Mouse (Mus musculus) liver, embryonic 11.5 days (tissue): ENCODE measurements at regions not wholly inside any gene's neighbourhood (a gene's known extent, or its start where the extent isn't known, plus 50 kb on each side); places are given as distances from the start of the nearest gene placed in this dataset.

Source experiments
- ATAC-seq: fragments of 200-750 bp; cut with Nextera tagmentation; replicated peaks from 2 replicates; pipeline ENCODE4 v1.8.0; 2017; ENCODE audit warnings: moderate number of reproducible peaks, mild to moderate bottlenecking, moderate TSS enrichment, moderate library complexity; ENCODE audit not compliant: low FRiP score
- DNase-seq: peaks from one replicate; pipeline ENCODE4 v3.0.0-alpha.2; 2017; ENCODE audit warnings: low spot score
- H3K27ac ChIP-seq: fragments of 300-500 bp; sonication (generic); 2 replicates; pipeline ENCODE4 v1.5.1; 2014; ENCODE audit warnings: mild to moderate bottlenecking, low read depth, low read length, control low read depth
- H3K27me3 ChIP-seq: fragments of 300-500 bp; sonication (generic); replicated peaks from 2 replicates; pipeline ENCODE4 v1.6.1; 2014; ENCODE audit warnings: low read length, mixed read lengths; ENCODE audit not compliant: control insufficient read depth, insufficient read depth
- H3K36me3 ChIP-seq: fragments of 300-500 bp; sonication (generic); 2 replicates; pipeline ENCODE4 v1.6.1; 2014; ENCODE audit warnings: mild to moderate bottlenecking, low read length, moderate library complexity, mixed read lengths; ENCODE audit not compliant: control insufficient read depth, insufficient read depth
- H3K4me1 ChIP-seq: fragments of 300-500 bp; sonication (generic); replicated peaks from 2 replicates; pipeline ENCODE4 v1.6.1; 2014; ENCODE audit warnings: low read length, mixed read lengths; ENCODE audit not compliant: control insufficient read depth, insufficient read depth
- H3K4me2 ChIP-seq: fragments of 300-500 bp; sonication (generic); 2 replicates; pipeline ENCODE4 v1.6.1; 2014; ENCODE audit warnings: mild to moderate bottlenecking, control low read depth, moderate library complexity
- H3K4me3 ChIP-seq: fragments of 300-500 bp; sonication (generic); 2 replicates; pipeline ENCODE4 v1.5.1; 2014; ENCODE audit warnings: low read depth, low read length, control low read depth
- H3K9ac ChIP-seq: fragments of 300-500 bp; sonication (generic); 2 replicates; pipeline ENCODE4 v1.6.1; 2014; ENCODE audit warnings: low read depth, low read length, control low read depth
- H3K9me3 ChIP-seq: fragments of 300-500 bp; sonication (generic); 2 replicates; pipeline ENCODE4 v1.6.1; 2016; ENCODE audit warnings: low read length, inconsistent platforms, mixed read lengths; ENCODE audit not compliant: control insufficient read depth
- WGBS: fragments of 180-500 bp; shearing (Covaris S2); extraction: QIAGEN DNeasy Blood & Tissue Kit; methylation state at CpG from one replicate; pipeline ENCODE4 v1.1.7; 2014; 5-methylcytosine and 5-hydroxymethylcytosine counted together

DNA sequence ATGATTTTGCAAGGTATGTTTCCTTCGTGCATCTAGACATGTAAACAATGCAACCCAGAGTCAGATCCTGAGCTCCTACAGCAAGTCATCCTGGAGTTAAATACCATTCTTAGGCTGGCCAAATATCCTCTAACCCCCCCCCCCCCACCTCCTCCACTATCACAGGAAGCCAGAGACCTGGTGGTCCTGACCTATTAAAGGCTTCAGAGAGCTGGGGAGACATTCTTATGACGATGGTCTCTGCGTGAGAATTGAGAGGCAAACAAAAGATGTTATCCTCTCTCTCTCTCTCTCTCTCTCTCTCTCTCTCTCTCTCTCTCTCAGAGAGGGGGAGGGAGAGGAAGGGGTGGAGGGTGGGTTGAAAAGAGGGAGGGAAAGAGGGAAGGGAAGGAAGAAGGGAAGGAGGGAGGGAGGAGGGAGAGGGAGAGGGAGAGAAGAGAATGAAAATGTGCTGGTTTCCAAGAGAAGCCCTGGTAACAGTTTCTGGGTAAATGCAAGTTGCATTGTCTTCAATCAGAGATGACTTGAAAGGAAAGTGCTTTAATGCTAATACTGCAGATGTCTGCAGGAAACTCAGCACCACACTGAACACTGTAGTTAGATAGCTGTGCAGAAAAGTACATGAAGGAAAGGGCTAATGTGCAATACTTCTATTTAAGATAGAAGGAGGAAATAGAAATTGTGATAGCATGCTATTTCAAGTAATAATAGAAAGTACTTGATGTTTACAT, 125.3 kb downstream of the Tmem38b start:
- Histone ChIP-seq H3K4me2 (no peak overlapping the region), H3K27me3 (no peaks in the 10 kb centered on the region), H3K4me1 (no peaks in the 10 kb centered on the region), H3K4me3 (no peak overlapping the region), H3K27ac (no peak overlapping the region), H3K9me3 (no peaks in the 10 kb centered on the region), H3K36me3 (no peaks in the 10 kb centered on the region), H3K9ac (no peak overlapping the region)
- no peak for ATAC-seq
- DNase-seq: no peak
- 25% methylated on average over 3 of the region's 3 CpGs for whole genome bisulfite sequencing

DNA sequence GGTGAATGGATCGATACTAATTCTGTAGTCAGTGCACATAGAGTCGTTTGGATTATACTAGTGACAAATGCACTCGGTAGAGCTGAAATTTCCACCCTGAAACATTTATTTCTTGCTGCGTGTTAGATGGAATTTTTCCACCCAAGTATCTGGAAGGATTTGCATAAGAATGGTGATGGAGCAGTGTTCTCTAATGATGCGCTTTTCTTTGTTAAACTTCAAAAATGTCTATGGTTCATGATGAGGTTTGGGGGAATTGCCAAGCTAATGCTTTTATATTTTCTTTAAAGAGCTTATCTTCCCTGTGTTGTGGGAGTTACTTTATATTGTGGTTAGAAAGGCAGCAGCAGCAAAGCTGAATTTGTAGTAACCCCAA, 125.9 kb downstream of the Tmem38b start:
- Histone ChIP-seq H3K4me3 (no peak overlapping the region), H3K9me3 (no peaks in the 10 kb centered on the region), H3K4me1 (no peaks in the 10 kb centered on the region), H3K4me2 (no peak overlapping the region), H3K9ac (no peak overlapping the region), H3K27me3 (no peaks in the 10 kb centered on the region), H3K27ac (no peak overlapping the region), H3K36me3 (no peaks in the 10 kb centered on the region)
- 74% methylated on average over 5 of the region's 5 CpGs for WGBS
- DNase-seq (no peak), ATAC-seq (no peak)

DNA sequence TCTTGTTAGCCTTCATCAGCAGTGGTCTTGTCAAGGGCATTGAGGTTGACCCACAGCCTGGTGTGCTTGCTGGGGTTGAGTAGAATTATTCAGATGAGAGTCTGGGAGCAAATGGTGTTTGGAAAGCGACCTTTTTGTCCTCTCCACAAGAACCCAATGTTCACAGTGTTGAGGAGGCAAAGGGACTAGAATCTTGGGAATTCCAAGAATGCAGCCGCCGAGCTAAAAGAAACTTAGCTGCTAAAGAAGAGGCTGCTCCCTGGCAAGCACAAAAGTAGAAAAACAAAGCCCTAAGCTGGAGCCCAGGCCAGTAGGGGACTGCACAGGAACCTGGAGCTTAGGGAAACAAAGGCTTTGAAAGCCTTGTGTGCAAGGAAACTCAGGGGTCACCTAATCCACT, 126.4 kb downstream of the Tmem38b start:
- ATAC-seq: no peak
- H3K4me3 ChIP-seq: no peak overlapping the region
- no peaks in the 10 kb centered on the region for H3K27me3 ChIP-seq
- H3K27ac ChIP-seq: no peak overlapping the region
- H3K36me3 ChIP-seq: no peaks in the 10 kb centered on the region
- no peaks in the 10 kb centered on the region for H3K4me1 ChIP-seq
- 15% methylated on average over 3 of the region's 3 CpGs for WGBS
- H3K4me2 ChIP-seq: no peak overlapping the region
- H3K9ac ChIP-seq: no peak overlapping the region
- no peaks in the 10 kb centered on the region for H3K9me3 ChIP-seq
- no peak for DNase-seq

DNA sequence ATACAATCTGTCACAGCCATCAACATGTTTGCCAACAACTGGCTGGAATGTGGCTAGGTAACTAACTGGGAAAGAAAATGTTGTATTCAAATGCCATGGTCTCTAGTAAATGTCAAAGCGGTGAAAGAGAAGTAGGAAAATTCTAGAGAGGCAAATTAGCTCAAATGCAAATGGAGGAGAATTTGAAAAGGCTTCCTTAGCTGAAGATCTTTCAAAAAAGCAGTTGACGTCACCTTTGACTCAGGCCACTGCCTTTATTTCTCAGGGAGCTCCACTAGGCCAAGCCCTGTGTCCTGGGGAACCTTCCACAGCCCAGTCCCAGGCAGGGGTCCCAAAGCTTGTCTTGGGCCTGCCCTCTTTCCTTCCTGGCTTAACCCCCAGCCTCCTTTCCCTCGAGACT, 136.6 kb downstream of the Tmem38b start:
- Histone ChIP-seq H3K27me3 (no peaks in the 10 kb centered on the region), H3K4me2 (no peak overlapping the region), H3K36me3 (no peaks in the 10 kb centered on the region), H3K9me3 (no peaks in the 10 kb centered on the region), H3K9ac (no peak overlapping the region), H3K4me1 (no peaks in the 10 kb centered on the region), H3K4me3 (no peak overlapping the region), H3K27ac (no peak overlapping the region)
- ATAC-seq: no peak
- DNase-seq: no peak
- WGBS: 61% methylated on average over 3 of the region's 3 CpGs

DNA sequence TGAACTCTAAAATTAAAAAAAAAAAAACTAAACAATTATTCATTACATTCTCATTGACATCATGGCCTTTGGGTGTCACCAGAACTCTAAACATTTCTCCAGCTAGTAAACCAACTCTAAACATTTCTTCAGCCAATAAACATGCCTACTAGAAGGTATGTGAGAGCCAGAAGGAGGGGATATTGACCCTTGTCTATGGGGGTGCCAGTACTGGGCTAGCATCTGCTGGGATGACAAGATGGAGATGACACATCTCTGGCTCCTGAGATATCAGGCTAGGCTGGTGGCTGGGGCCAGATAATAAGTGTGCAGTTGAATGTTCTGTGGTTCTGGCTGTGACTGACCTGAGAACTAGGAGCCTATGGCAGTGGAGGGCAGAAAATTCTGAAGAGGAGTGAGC, 144.6 kb downstream of the Tmem38b start:
- DNase-seq (no peak), ATAC-seq (no peak)
- Histone ChIP-seq H3K4me1 (no peaks in the 10 kb centered on the region), H3K4me3 (no peak overlapping the region), H3K27ac (no peak overlapping the region), H3K36me3 (no peaks in the 10 kb centered on the region), H3K9ac (no peak overlapping the region), H3K9me3 (no peaks in the 10 kb centered on the region), H3K27me3 (no peaks in the 10 kb centered on the region), H3K4me2 (no peak overlapping the region)

DNA sequence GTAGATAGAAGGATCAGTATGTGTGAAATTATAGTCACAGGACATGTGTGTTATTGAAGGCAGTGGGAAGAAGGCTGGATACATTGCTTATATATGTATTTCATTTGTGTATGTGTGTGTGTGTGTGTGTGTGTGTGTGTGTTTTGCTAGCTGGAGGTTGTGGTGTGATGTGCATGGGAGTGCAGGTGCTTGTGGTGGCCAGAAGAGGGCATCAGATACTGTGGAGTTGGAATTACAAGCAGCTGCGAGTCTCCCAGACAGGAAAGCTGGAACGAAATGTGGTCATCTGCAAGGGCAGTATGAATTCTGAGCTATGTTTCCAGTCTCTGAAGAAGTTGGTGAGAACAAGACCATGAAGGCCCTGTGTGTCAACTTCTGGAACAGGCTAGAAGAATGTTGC, 145.1 kb downstream of the Tmem38b start:
- Histone ChIP-seq H3K27ac (no peak overlapping the region), H3K4me2 (no peak overlapping the region), H3K9ac (no peak overlapping the region), H3K36me3 (no peaks in the 10 kb centered on the region), H3K27me3 (no peaks in the 10 kb centered on the region), H3K4me3 (no peak overlapping the region), H3K4me1 (no peaks in the 10 kb centered on the region), H3K9me3 (no peaks in the 10 kb centered on the region)
- no peak for ATAC-seq
- WGBS: 85% methylated on average over 2 of the region's 2 CpGs
- DNase-seq: no peak

DNA sequence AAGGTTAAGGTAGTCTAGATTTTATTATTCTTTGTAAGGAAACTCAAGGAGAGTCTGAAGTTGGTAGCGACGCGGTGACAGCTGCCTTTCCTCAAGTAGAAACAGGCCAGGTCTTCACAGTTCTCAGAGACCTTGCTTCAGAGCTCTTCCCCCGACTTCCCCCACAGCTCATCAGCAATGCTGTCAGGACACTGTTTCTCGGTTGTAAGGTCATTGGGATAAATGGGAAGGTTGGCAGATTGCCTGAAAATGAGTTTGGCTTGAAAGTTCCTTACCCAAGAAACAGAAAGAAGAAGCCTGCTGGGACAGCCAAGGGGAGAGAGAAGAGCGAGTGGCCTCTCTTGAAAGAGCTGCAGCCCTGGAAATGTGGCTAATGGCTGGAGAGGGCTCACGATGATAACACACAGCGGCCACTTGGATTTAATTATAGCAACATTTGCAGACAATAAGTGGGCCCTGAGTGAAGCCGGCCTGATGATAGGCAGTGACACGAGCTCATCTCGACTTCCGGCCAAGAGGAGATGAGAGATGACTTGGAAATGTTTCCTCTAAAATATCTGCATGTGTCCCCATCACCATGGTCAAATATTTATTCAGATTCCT, 150.3 kb downstream of the Tmem38b start:
- H3K27ac ChIP-seq: no peak overlapping the region
- 63% methylated on average over 12 of the region's 12 CpGs for WGBS

DNA sequence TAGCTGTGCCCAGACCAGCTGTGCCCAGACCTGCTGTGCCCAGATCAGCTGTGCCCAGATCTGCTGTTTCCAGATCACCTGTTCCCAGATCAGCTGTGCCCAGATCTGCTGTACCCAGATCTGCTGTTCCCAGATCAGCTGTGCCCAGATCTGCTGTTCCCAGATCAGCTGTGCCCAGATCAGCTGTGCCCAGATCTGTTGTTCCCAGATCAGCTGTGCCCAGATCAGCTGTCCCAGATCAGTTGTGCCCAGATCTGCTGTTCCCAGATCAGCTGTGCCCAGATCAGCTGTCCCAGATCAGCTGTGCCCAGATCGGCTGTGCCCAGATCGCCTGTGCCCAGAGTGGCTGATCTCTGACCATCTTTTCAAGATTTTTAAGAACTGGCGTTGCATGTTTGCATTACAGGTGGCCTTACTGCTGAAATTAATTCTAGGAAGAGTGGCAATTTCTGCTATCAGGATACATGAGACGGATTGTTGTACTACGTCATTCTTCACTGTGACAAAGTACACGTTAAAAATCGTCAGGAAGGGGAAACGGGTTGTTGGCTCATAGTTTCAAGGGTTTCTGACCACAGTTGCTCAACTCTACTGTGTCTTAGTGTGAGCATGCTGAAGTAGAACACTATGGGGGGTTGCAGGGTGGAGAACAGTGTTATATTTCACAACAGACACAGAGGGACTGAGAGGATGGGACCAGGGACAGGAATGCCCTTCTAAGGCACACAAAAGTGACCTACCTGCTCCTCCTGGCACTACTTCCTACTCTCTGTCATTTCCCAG, 160.9 kb downstream of the Tmem38b start:
- DNase-seq: no peak
- whole genome bisulfite sequencing: 62% methylated on average over 8 of the region's 8 CpGs

More for the DNA sequence above, 150.3 kb downstream of the Tmem38b start:
- H3K36me3 ChIP-seq: no peaks in the 10 kb centered on the region
- no peaks in the 10 kb centered on the region for H3K9me3 ChIP-seq
- no peaks in the 10 kb centered on the region for H3K27me3 ChIP-seq
- ATAC-seq (no peak), DNase-seq (no peak)
- H3K4me1 ChIP-seq: no peaks in the 10 kb centered on the region
- no peak overlapping the region for H3K4me3 ChIP-seq
- no peak overlapping the region for H3K9ac ChIP-seq
- H3K4me2 ChIP-seq: no peak overlapping the region

DNA sequence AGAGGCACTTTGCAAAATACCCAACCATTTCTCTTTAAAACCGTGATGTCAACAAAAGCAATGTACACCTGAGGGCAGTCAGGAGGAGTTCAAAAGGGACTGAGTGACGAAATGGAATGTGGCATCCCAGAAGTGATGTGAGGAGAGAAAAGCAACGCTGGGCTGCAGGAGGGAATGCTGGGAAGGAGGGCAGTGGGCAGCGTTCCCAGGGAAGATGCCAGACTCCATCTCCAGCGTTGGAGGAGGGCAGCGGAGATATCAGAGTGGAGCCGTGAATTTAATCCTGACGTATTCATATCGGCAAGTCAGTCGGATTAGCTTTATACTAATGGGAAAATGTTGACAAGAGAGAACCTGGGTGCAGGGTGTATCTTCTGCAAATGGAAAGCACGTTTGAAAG, 161.7 kb downstream of the Tmem38b start:
- DNase-seq (no peak), ATAC-seq (no peak)
- Histone ChIP-seq H3K36me3 (no peaks in the 10 kb centered on the region), H3K9me3 (no peaks in the 10 kb centered on the region), H3K27me3 (no peaks in the 10 kb centered on the region), H3K4me1 (no peaks in the 10 kb centered on the region), H3K9ac (no peak overlapping the region), H3K27ac (no peak overlapping the region), H3K4me3 (no peak overlapping the region), H3K4me2 (no peak overlapping the region)
- WGBS: 76% methylated on average over 11 of the region's 11 CpGs

More for the DNA sequence above, 160.9 kb downstream of the Tmem38b start:
- H3K4me1 ChIP-seq: no peaks in the 10 kb centered on the region
- H3K4me2 ChIP-seq: no peak overlapping the region
- no peaks in the 10 kb centered on the region for H3K9me3 ChIP-seq
- H3K27ac ChIP-seq: no peak overlapping the region
- no peak overlapping the region for H3K4me3 ChIP-seq
- no peaks in the 10 kb centered on the region for H3K36me3 ChIP-seq
- H3K27me3 ChIP-seq: no peaks in the 10 kb centered on the region
- ATAC-seq: no peak
- no peak overlapping the region for H3K9ac ChIP-seq
